16 mouse cellular contexts compared by ENCODE assay signal in genomic region chr5:24797858-24798257, GRCm38 (mm10). TPM values are rescaled to one million over a fixed set of nuclear protein-coding genes. Genes with fewer than 3 reads are reported as not detected.
"Had no signal": no experiment of that assay in that cellular context is flagged by ENCODE, and none has a peak within 500 bp of the region (broad histone marks: within the 10 kb centered on the region; RNA-seq: fewer than 3 reads in every experiment).

No protein-coding gene starts in this region.

- H3K9me3 ChIP-seq: midbrain, embryonic 12.5 days had no signal

- DNase-seq: kidney, adult 11 months; kidney, adult 9 months; kidney, postnatal 36 days; layer of hippocampus, adult 9-11 months; layer of hippocampus, postnatal 36 days; lung, adult 18-20 months; right cerebral cortex, postnatal 25 days; thymus, postnatal 14 days had no signal

- H3K9ac ChIP-seq: liver, embryonic 14.5 days; midbrain, embryonic 12.5 days had no signal

- H3K4me2 ChIP-seq: midbrain, embryonic 12.5 days had no signal

- H3K27ac ChIP-seq: kidney, postnatal 0 days; liver, embryonic 14.5 days; midbrain, embryonic 12.5 days had no signal

- H3K27me3 ChIP-seq: midbrain, embryonic 12.5 days had no signal

- H3K4me3 ChIP-seq: midbrain, embryonic 12.5 days had no signal

- H3K4me1 ChIP-seq: midbrain, embryonic 12.5 days had no signal

RNA-seq across cellular contexts. Expression of gene Crygn, which starts 40.0 kb away (rescaled TPM):
- total RNA-seq: left cerebral cortex, postnatal 36 days; megakaryocyte-erythroid progenitor cell, adult 5-6 weeks; midbrain, postnatal 0 days had no signal
- polyA plus RNA-seq: midbrain, embryonic 12.5 days; neural tube, embryonic 14.5 days; small intestine, adult 2 months had no signal
